Mouse (Mus musculus) liver, adult 2 months (tissue): ENCODE data around the gene Aire.

ENCODE experiments used
- CTCF ChIP-seq: fragments of 200-500 bp; IDR thresholded peaks from 2 replicates; pipeline ENCODE4 v1.5.1; 2011; ENCODE audit warnings: low read depth, low read length, control low read depth
- POLR2A ChIP-seq: fragments of 200-500 bp; IDR thresholded peaks from 2 replicates; pipeline ENCODE4 v1.6.1; 2011; ENCODE audit warnings: low read length, control low read depth; ENCODE audit not compliant: insufficient read depth; ENCODE audit errors: extremely low read depth

DNA sequence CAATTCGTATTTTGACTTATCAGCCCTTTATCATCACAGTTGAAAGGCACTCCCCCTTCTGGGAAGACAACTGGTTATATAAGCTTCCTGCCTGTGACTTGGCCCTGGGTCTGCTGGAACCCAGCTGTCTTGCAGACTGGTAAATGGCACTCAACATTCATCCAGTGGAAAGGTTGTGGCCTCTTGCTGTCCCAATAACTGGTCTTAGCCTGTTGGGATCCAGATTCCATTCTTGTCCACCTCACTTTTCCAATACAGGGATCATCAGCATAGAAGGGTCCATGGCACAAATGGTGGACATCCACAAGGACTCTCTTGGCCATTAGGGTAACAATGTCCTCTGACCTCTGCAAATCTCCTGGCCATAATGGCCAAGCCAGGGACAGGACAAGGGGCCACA, 40.7 kb upstream of the Aire start:
- TF ChIP-seq POLR2A (no peak), CTCF (no peak)
